In genomic region chr7:27489270-27489869, GRCm38 (mm10) we compare ENCODE assay signal across 11 mouse cellular contexts. TPM values are rescaled to one million over a fixed set of nuclear protein-coding genes. Genes with fewer than 3 reads are reported as not detected.
A peak's percentile ranks its signal among the peaks of the same experiment; 100 is the strongest.
DNase-seq lines count a peak whose midpoint lies in the region; ATAC-seq and TF ChIP-seq lines count a peak whose summit lies in the region.
"Had no signal": no experiment of that assay in that cellular context is flagged by ENCODE, and none has a peak within 500 bp of the region (broad histone marks: within the 10 kb centered on the region; RNA-seq: fewer than 3 reads in every experiment).

No protein-coding gene starts in this region.

- no peak overlapping the region for H3K9ac ChIP-seq in kidney, embryonic 15.5 days
- H3K9ac ChIP-seq in ES-E14 (ENCODE audit: insufficient read depth, low read depth, low read length, poor library complexity, severe bottlenecking) = peak overlapping the region; percentile 35; the same call in 1 of the 2 replicates
- no peak overlapping the region for H3K9ac ChIP-seq in limb, embryonic 13.5 days

- peaks cover 9% of the 10 kb centered on the region for H3K36me3 ChIP-seq in kidney, embryonic 15.5 days
- H3K36me3 ChIP-seq in ES-E14 (ENCODE audit: control insufficient read depth, insufficient read depth, low read length, poor library complexity, severe bottlenecking) = peaks cover 8% of the 10 kb centered on the region
- H3K36me3 ChIP-seq in limb, embryonic 13.5 days = peaks cover 9% of the 10 kb centered on the region

- DNase-seq in cerebellum, adult 11-12 months = peak; percentile 72
- no peak for DNase-seq in cerebellum, adult 9-10 months
- no peak for DNase-seq in kidney, postnatal 10 days
- no peak for DNase-seq in ES-E14 (ENCODE audit: low read depth, low spot score)
- DNase-seq in T-cell, adult 2 months (ENCODE audit: low spot score) = no peak
- DNase-seq: B cell, adult 2 months; gastrocnemius, postnatal 25 days; right cerebral cortex, postnatal 25 days had no signal

- peak overlapping the region; percentile 64; the same call in 1 of the 2 replicates for H3K4me2 ChIP-seq in kidney, embryonic 15.5 days
- peak overlapping the region; percentile 67; the same call in 1 of the 2 replicates for H3K4me2 ChIP-seq in limb, embryonic 13.5 days (replicated peaks)

- 90% methylated on average over 25 of the region's 25 CpGs for WGBS in kidney, embryonic 15.5 days
- WGBS in limb, embryonic 13.5 days = 93% methylated on average over 25 of the region's 25 CpGs

- peak overlapping the region; percentile 97 for H3K27ac ChIP-seq in kidney, embryonic 15.5 days
- H3K27ac ChIP-seq in ES-E14 (ENCODE audit: insufficient read depth, low read depth, low read length, poor library complexity, severe bottlenecking) = no peak overlapping the region
- no peak overlapping the region; the same call in 1 of the 2 replicates for H3K27ac ChIP-seq in limb, embryonic 13.5 days

- ATAC-seq in kidney, embryonic 15.5 days (replicated peaks; ENCODE audit: low FRiP score) = no peak
- no peak for ATAC-seq in limb, embryonic 13.5 days (ENCODE audit: low FRiP score, low read depth)
- no peak for ATAC-seq in activated CD4-positive, CD25-positive, alpha-beta regulatory T cell, adult 4 months

- peaks cover 50% of the 10 kb centered on the region for H3K4me1 ChIP-seq in kidney, embryonic 15.5 days
- H3K4me1 ChIP-seq in ES-E14 (ENCODE audit: control insufficient read depth in 2 of 2, insufficient read depth in 2 of 2, low read length in 2 of 2, poor library complexity in 1 of 2) = peaks cover 0 to 24% of the 10 kb centered on the region in 2 experiments; a peak in 2 of 4 replicates
- H3K4me1 ChIP-seq in limb, embryonic 13.5 days = peaks cover 32% of the 10 kb centered on the region

- in situ Hi-C loops in ES-E14 (cut with MboI; ENCODE audit: low sequenced_read_pairs in 2 of 2, unreplicated experiment in 2 of 2) = no loop called here

- no peaks in the 10 kb centered on the region for H3K27me3 ChIP-seq in kidney, embryonic 15.5 days
- H3K27me3 ChIP-seq in limb, embryonic 13.5 days = no peaks in the 10 kb centered on the region

- H3K9me3 ChIP-seq in kidney, embryonic 15.5 days (replicated peaks) = no peaks in the 10 kb centered on the region
- H3K9me3 ChIP-seq in ES-E14 (ENCODE audit: control insufficient read depth, insufficient read depth, low read depth, low read length) = no peaks in the 10 kb centered on the region
- no peaks in the 10 kb centered on the region for H3K9me3 ChIP-seq in limb, embryonic 13.5 days

- no peak overlapping the region for H3K4me3 ChIP-seq in kidney, embryonic 15.5 days (replicated peaks)
- H3K4me3 ChIP-seq in ES-E14 (ENCODE audit: insufficient read depth in 1 of 2, low read depth in 1 of 2, low read length in 2 of 2, poor library complexity in 1 of 2, severe bottlenecking in 1 of 2) = peak overlapping the region in 1 of 2 experiments; percentile 18; a peak in 2 of 4 replicates
- H3K4me3 ChIP-seq in limb, embryonic 13.5 days = no peak overlapping the region

TF ChIP-seq in ES-E14, 5 proteins besides CTCF, POLR2A, EP300 and RAD21:
- TF ChIP-seq MAFK (IDR thresholded peaks at IDR 0.05; ENCODE audit: insufficient read depth, low read depth, low read length) (no peak), ZC3H11A (IDR thresholded peaks at IDR 0.05; ENCODE audit: borderline replicate concordance, low read depth, low read length) (no peak), ZNF384 (IDR thresholded peaks at IDR 0.05; ENCODE audit: low read depth, low read length) (no peak), CHD2 (IDR thresholded peaks at IDR 0.05; ENCODE audit: low read depth, low read length) (no peak), HCFC1 (IDR thresholded peaks at IDR 0.05; ENCODE audit: borderline replicate concordance, insufficient read depth, low read length) (no peak)

RNA-seq across cellular contexts. Expression of gene Sertad1, which starts 2.7 kb away (rescaled TPM):
- 40.5 and 41.0 TPM in 2 replicates for polyA plus RNA-seq in kidney, embryonic 15.5 days (2015; fragmentation: Nextera tagmentation; extraction: Ambion mirVana)
- 13.1 and 25.1 TPM in 2 replicates for total RNA-seq in ES-E14 (2012; rRNA removed)
- 37.8 and 39.2 TPM in 2 replicates for polyA plus RNA-seq in limb, embryonic 13.5 days (2015; fragmentation: Nextera tagmentation; extraction: Ambion mirVana)
- 10 to 100 TPM; 46.6 to 47.9 TPM for polyA plus RNA-seq in activated CD4-positive, CD25-positive, alpha-beta regulatory T cell, adult 4 months (2017; shearing (Covaris generic))

RNA-seq across cellular contexts. Expression of gene Prx, which starts 9.8 kb away (rescaled TPM):
- polyA plus RNA-seq in kidney, embryonic 15.5 days (2015; fragmentation: Nextera tagmentation; extraction: Ambion mirVana) = 4.0 and 4.8 TPM in 2 replicates
- total RNA-seq in ES-E14 (2012; rRNA removed) = 10.0 TPM in 2 replicates
- 5.2 TPM in 2 replicates for polyA plus RNA-seq in limb, embryonic 13.5 days (2015; fragmentation: Nextera tagmentation; extraction: Ambion mirVana)
- polyA plus RNA-seq in activated CD4-positive, CD25-positive, alpha-beta regulatory T cell, adult 4 months (2017; shearing (Covaris generic)) = under 1 TPM; 0.11 to 0.68 TPM

RNA-seq across cellular contexts. Expression of gene Sertad3, which starts 15.8 kb away (rescaled TPM):
- 30.3 and 32.0 TPM in 2 replicates for polyA plus RNA-seq in kidney, embryonic 15.5 days (2015; fragmentation: Nextera tagmentation; extraction: Ambion mirVana)
- 5.4 and 6.2 TPM in 2 replicates for total RNA-seq in ES-E14 (2012; rRNA removed)
- 33.6 and 36.3 TPM in 2 replicates for polyA plus RNA-seq in limb, embryonic 13.5 days (2015; fragmentation: Nextera tagmentation; extraction: Ambion mirVana)
- 10 to 100 TPM; 41.9 to 47.6 TPM for polyA plus RNA-seq in activated CD4-positive, CD25-positive, alpha-beta regulatory T cell, adult 4 months (2017; shearing (Covaris generic))

RNA-seq across cellular contexts. Expression of gene Hipk4, which starts 33.7 kb away (rescaled TPM):
- polyA plus RNA-seq in kidney, embryonic 15.5 days (2015; fragmentation: Nextera tagmentation; extraction: Ambion mirVana) = 0.39 and 0.92 TPM in 2 replicates
- 1.7 and 2.1 TPM in 2 replicates for total RNA-seq in ES-E14 (2012; rRNA removed)
- polyA plus RNA-seq in limb, embryonic 13.5 days (2015; fragmentation: Nextera tagmentation; extraction: Ambion mirVana) = 0.87 and 1.4 TPM in 2 replicates
- not detected for polyA plus RNA-seq in activated CD4-positive, CD25-positive, alpha-beta regulatory T cell, adult 4 months (2017; shearing (Covaris generic))

RNA-seq across cellular contexts. Expression of gene Blvrb, which starts 41.6 kb away (rescaled TPM):
- polyA plus RNA-seq in kidney, embryonic 15.5 days (2015; fragmentation: Nextera tagmentation; extraction: Ambion mirVana) = 44.5 and 57.4 TPM in 2 replicates
- total RNA-seq in ES-E14 (2012; rRNA removed) = 22.0 and 29.6 TPM in 2 replicates
- 38.9 and 46.3 TPM in 2 replicates for polyA plus RNA-seq in limb, embryonic 13.5 days (2015; fragmentation: Nextera tagmentation; extraction: Ambion mirVana)
- 10 to 100 TPM; 13.9 to 16.7 TPM for polyA plus RNA-seq in activated CD4-positive, CD25-positive, alpha-beta regulatory T cell, adult 4 months (2017; shearing (Covaris generic))
